ENCODE assay signal across 25 mouse cellular contexts in the genomic region with DNA sequence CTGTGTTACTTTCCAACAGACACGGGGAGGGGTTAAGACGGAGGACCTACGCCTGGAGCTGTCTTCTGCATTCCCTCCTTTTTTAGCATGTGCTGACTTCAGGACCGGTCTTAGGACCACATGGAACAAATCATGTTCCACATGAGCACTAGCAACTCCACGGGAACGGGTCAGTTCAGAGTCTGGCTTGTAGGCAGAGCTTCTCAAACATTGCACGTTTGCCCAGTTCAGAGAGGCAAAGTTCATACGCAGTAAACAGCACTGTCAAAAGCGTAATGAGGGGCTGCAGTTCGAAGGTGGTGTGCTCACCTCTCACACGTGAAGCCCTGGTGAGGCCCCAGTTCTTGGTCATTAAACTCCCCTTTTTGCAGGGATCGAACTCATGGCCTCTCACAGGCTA.
"Had no signal": no experiment of that assay in that cellular context is flagged by ENCODE, and none has a peak within 500 bp of the region (broad histone marks: within the 10 kb centered on the region; RNA-seq: fewer than 3 reads in every experiment).

No protein-coding gene starts in this region.

- DNase-seq: gastrocnemius, adult 2 months; gastrocnemius, postnatal 10 days; gastrocnemius, postnatal 25 days; heart, adult 18-20 months; heart, postnatal 10 days; heart, postnatal 4 days; kidney, adult 18-20 months; kidney, adult 8-10 months; kidney, postnatal 10 days; kidney, postnatal 25 days; kidney, postnatal 4 days had no signal

- H3K27ac ChIP-seq: gastrocnemius, adult 2 months; heart, embryonic 10.5 days; hindbrain, embryonic 10.5 days; hindbrain, embryonic 12.5 days; hindbrain, embryonic 14.5 days; intestine, embryonic 15.5 days; layer of hippocampus, adult 2 months; left cerebral cortex, adult 2 months; limb, embryonic 10.5 days; limb, embryonic 12.5 days; liver, embryonic 14.5 days had no signal

- H3K4me1 ChIP-seq: heart, embryonic 10.5 days; heart, embryonic 12.5 days; intestine, embryonic 15.5 days; limb, embryonic 12.5 days had no signal

- H3K9ac ChIP-seq: heart, embryonic 12.5 days; hindbrain, embryonic 12.5 days; hindbrain, embryonic 14.5 days; intestine, embryonic 15.5 days; limb, embryonic 12.5 days; liver, embryonic 14.5 days had no signal

- H3K9me3 ChIP-seq: heart, embryonic 10.5 days; heart, embryonic 12.5 days; hindbrain, embryonic 10.5 days; hindbrain, embryonic 12.5 days; intestine, embryonic 15.5 days; limb, embryonic 10.5 days; limb, embryonic 12.5 days had no signal

- H3K27me3 ChIP-seq: heart, embryonic 12.5 days; intestine, embryonic 15.5 days had no signal

- ATAC-seq: hindbrain, embryonic 16.5 days; inflammation-experienced regulatory T-cells, adult 6 months; intestine, embryonic 15.5 days; intestine, postnatal 0 days had no signal

- H3K36me3 ChIP-seq: heart, embryonic 10.5 days; heart, embryonic 12.5 days; hindbrain, embryonic 10.5 days; hindbrain, embryonic 12.5 days; intestine, embryonic 15.5 days; limb, embryonic 10.5 days; limb, embryonic 12.5 days had no signal

- H3K4me2 ChIP-seq: heart, embryonic 12.5 days; hindbrain, embryonic 12.5 days; hindbrain, embryonic 14.5 days; intestine, embryonic 15.5 days; limb, embryonic 12.5 days had no signal

- H3K4me3 ChIP-seq: gastrocnemius, adult 2 months; heart, embryonic 10.5 days; heart, embryonic 12.5 days; hindbrain, embryonic 10.5 days; hindbrain, embryonic 12.5 days; intestine, embryonic 15.5 days; layer of hippocampus, adult 2 months; left cerebral cortex, adult 2 months; limb, embryonic 10.5 days; limb, embryonic 12.5 days had no signal
